Mouse (Mus musculus) C2C12 (cell line): Measurements from ENCODE around the gene Epsti1.

Experiments
- CEBPB ChIP-seq: IDR thresholded peaks from one replicate; pipeline ENCODE4 v1.6.1; 2011; ENCODE audit warnings: low read depth, mild to moderate bottlenecking, control low read depth, moderate library complexity
- CTCF ChIP-seq: IDR thresholded peaks from one replicate; pipeline ENCODE4 v1.5.1; 2011; ENCODE audit not compliant: control insufficient read depth, insufficient read depth, insufficient read length
- FOSL1 ChIP-seq: IDR thresholded peaks from one replicate; pipeline ENCODE4 v1.8.0; 2011; ENCODE audit warnings: mild to moderate bottlenecking, low read length; ENCODE audit not compliant: poor library complexity, insufficient read depth, severe bottlenecking
- MAX ChIP-seq: IDR thresholded peaks from one replicate; pipeline ENCODE4 v1.6.1; 2011; ENCODE audit warnings: mild to moderate bottlenecking, control low read depth
- MYOD1 ChIP-seq: IDR thresholded peaks from one replicate; pipeline ENCODE4 v1.6.1; 2011; ENCODE audit warnings: low read depth; ENCODE audit not compliant: control insufficient read depth, insufficient read length
- MYOG ChIP-seq: IDR thresholded peaks from one replicate; pipeline ENCODE4 v1.6.1; 2011; ENCODE audit not compliant: control insufficient read depth, insufficient read length; ENCODE audit errors: extremely low read depth
- USF1 ChIP-seq: IDR thresholded peaks from one replicate; pipeline ENCODE4 v1.6.1; 2011; ENCODE audit warnings: low read depth, mild to moderate bottlenecking, control low read depth, moderate library complexity

DNA sequence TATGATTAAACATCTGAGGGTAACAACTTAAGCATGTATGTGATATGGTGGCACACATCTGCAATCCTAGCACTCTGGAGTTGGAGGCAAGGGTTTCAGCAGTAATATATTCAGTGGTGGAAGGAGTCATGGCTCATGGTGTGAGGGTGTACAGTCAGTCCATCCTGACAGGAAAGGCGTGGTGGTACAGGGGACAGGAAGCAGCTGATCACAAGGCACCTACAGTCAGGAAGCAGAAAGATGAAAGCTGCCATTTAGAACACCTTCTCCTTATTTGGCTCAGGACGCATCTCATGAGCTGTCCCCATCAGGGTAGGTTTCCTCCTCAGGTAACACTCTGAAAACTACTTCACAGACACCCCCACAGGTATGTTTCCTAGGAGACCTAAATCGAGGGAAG, 33.1 kb upstream of the Epsti1 start:
- no peak for TF ChIP-seq CTCF
- no peak for TF ChIP-seq MAX
- no peak for TF ChIP-seq CEBPB
- no peak for TF ChIP-seq USF1
- TF ChIP-seq MYOG = no peak
- TF ChIP-seq MYOD1 = no peak
- no peak for TF ChIP-seq FOSL1
